Mouse (Mus musculus) stomach, embryonic 14.5 days (tissue): ENCODE measurements around the gene Angptl7. TPM values are rescaled to one million over a fixed set of nuclear protein-coding genes. Genes with fewer than 3 reads are reported as not detected.

Experiments
- ATAC-seq: fragments of 200-750 bp; cut with Nextera tagmentation; 2 replicates; pipeline ENCODE4 v1.8.0; 2017; ENCODE audit warnings: low read depth, moderate TSS enrichment; ENCODE audit not compliant: insufficient number of reproducible peaks, insufficient read depth, low FRiP score
- H3K27ac ChIP-seq: fragments of 300-500 bp; sonication (generic); 2 replicates; pipeline ENCODE4 v1.5.1; 2014; ENCODE audit warnings: mild to moderate bottlenecking, low read length, moderate library complexity, mixed read lengths
- H3K27me3 ChIP-seq: fragments of 300-500 bp; sonication (generic); 2 replicates; pipeline ENCODE4 v1.6.1; 2014; ENCODE audit warnings: low read length, control low read depth, mixed read lengths; ENCODE audit not compliant: control insufficient read depth, insufficient read depth
- H3K36me3 ChIP-seq: fragments of 300-500 bp; sonication (generic); 2 replicates; pipeline ENCODE4 v1.6.1; 2014; ENCODE audit warnings: mild to moderate bottlenecking, control low read depth, low read length, moderate library complexity, mixed read lengths; ENCODE audit not compliant: control insufficient read depth, insufficient read depth
- H3K4me1 ChIP-seq: fragments of 300-500 bp; sonication (generic); 2 replicates; pipeline ENCODE4 v1.6.1; 2014; ENCODE audit warnings: low read length, control low read depth, mixed read lengths; ENCODE audit not compliant: control insufficient read depth, insufficient read depth
- H3K4me2 ChIP-seq: fragments of 300-500 bp; sonication (generic); replicated peaks from 2 replicates; pipeline ENCODE4 v1.6.1; 2014; ENCODE audit warnings: low read depth, low read length, control low read depth
- H3K4me3 ChIP-seq: fragments of 300-500 bp; sonication (generic); 2 replicates; pipeline ENCODE4 v1.5.1; 2014; ENCODE audit warnings: low read depth, low read length, control low read depth
- H3K9ac ChIP-seq: fragments of 300-500 bp; sonication (generic); replicated peaks from 2 replicates; pipeline ENCODE4 v1.6.1; 2014; ENCODE audit warnings: low read depth, mild to moderate bottlenecking, control low read depth, low read length, moderate library complexity, mixed read lengths
- H3K9me3 ChIP-seq: fragments of 300-500 bp; sonication (generic); 2 replicates; pipeline ENCODE4 v1.6.1; 2016; ENCODE audit warnings: low read depth, low read length, control low read depth; ENCODE audit not compliant: control insufficient read depth
- WGBS: fragments of 180-500 bp; shearing (Covaris S2); extraction: QIAGEN DNeasy Blood & Tissue Kit; methylation state at CpG from one replicate; pipeline ENCODE4 v1.1.7; 2014; 5-methylcytosine and 5-hydroxymethylcytosine counted together
- polyA plus RNA-seq: library from polyadenylated mRNA; unstranded; fragments of >200 nt; fragmentation: Nextera tagmentation; extraction: Ambion mirVana; gene quantifications from 2 replicates; pipeline ENCODE4 v1.2.1, GENCODE M21; 2014

The Angptl7 gene
- polyA plus RNA-seq, 1 experiment from 2014 or later = 4.2 TPM

DNA sequence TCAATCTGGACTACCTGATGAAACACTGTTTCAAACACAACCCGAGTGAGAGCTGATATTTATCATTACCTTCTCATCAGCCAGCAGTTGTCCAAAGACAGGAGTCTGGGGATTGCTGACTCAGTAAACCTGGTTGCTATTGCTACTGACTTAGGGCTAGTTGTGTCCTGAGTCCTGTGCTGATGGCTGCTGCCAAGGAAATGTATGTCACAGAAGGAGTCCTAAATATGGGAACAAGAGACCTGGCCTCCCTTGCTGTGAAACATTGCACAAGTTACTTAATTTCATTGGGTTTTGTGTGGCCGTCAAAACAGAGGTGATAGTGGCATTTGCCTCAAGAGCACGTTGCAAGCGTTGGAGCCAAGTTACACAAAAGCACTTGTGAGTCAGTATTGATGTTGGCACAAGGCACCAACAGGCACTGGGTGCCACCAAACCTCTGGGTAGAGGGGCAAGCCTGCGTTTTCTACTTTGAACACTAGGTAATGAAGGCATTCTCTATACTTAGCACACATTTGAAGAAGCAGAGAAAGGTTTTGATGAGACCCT lies 44.7 kb downstream of the Angptl7 start:
- Histone ChIP-seq H3K36me3 (peaks cover 65% of the 10 kb centered on the region), H3K9ac (no peak overlapping the region), H3K4me1 (no peaks in the 10 kb centered on the region), H3K4me2 (no peak overlapping the region), H3K27me3 (no peaks in the 10 kb centered on the region), H3K9me3 (no peaks in the 10 kb centered on the region), H3K4me3 (no peak overlapping the region), H3K27ac (no peak overlapping the region)
- 93% methylated on average over 5 of the region's 5 CpGs for WGBS
- ATAC-seq = no peak

DNA sequence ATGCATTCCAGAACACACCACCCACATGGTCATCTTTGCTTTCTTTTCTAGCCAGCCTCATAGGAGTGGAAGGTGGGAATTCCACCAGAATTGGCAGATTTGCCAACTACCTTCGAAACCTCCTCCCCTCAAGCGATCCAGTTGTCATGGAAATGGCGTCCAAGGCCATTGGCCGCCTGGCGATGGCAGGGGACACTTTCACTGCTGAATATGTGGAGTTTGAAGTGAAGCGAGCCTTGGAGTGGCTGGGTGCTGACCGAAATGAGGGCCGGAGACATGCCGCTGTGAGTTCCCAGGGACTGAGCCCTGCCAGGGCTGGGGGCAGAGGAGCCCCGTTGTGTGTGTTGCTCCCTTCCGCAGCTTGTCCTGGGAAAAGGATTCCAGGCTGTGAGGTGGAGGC lies 46.6 kb downstream of the Angptl7 start:
- no peak overlapping the region for H3K4me2 ChIP-seq
- no peaks in the 10 kb centered on the region for H3K27me3 ChIP-seq
- H3K4me1 ChIP-seq = peaks cover 5% of the 10 kb centered on the region
- WGBS = 95% methylated on average over 11 of the region's 11 CpGs
- H3K9me3 ChIP-seq = no peaks in the 10 kb centered on the region
- no peak overlapping the region for H3K9ac ChIP-seq
- H3K36me3 ChIP-seq = peaks cover 55% of the 10 kb centered on the region
- H3K4me3 ChIP-seq = no peak overlapping the region
- H3K27ac ChIP-seq = no peak overlapping the region
- no peak for ATAC-seq

DNA sequence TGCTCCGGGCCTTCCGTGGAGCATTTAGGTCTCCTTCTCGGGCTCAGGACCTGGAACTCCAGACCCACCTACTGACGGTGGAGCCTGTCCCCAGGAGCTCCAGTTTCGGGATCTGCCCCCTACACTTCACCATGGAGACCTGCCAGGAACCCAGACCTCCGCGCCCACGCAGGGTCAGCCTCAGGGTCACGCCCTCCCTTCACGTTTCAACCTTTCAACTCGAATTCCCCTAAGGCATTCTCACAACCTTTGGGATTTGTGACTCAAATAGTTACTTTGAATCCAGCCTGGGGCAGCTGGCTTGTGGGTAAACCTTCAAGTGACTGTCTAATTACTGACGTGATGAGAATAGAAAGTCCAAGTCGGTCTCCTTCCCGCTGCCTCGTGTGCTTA lies 51.4 kb downstream of the Angptl7 start:
- H3K27ac ChIP-seq = no peak overlapping the region
- 2% methylated on average over 15 of the region's 15 CpGs for WGBS
- H3K27me3 ChIP-seq = no peaks in the 10 kb centered on the region
- peak overlapping the region; percentile 89 for H3K4me3 ChIP-seq
- no peak for ATAC-seq
- peak overlapping the region; percentile 76 for H3K4me2 ChIP-seq
- peaks cover 10% of the 10 kb centered on the region for H3K36me3 ChIP-seq
- H3K9ac ChIP-seq = peak overlapping the region; percentile 74
- H3K9me3 ChIP-seq = no peaks in the 10 kb centered on the region
- H3K4me1 ChIP-seq = peaks cover 8% of the 10 kb centered on the region

GRCm38 (mm10) chr4:148448179-148448852 lies 51.9 kb downstream of the Angptl7 start, which contains the start of gene Mtor:
Mtor (plus strand) TSS chr4:148448611.
- peak within 1 kb of the TSS; percentile 76 for H3K4me2 ChIP-seq
- peak within 1 kb of the TSS; percentile 74 for H3K9ac ChIP-seq
- no peak within 1 kb of the TSS for H3K27ac ChIP-seq
- H3K36me3 ChIP-seq = peaks cover 6% of the 10 kb centered on the region
- no peaks in the 10 kb centered on the region for H3K27me3 ChIP-seq
- WGBS = under 1% methylated on average over 56 of the region's 56 CpGs
- ATAC-seq = peak; percentile 94
- H3K4me3 ChIP-seq = peak within 1 kb of the TSS; percentile 89
- H3K4me1 ChIP-seq = peaks cover 13% of the 10 kb centered on the region
- H3K9me3 ChIP-seq = no peaks in the 10 kb centered on the region

Other genes starting within 250 kb of the Angptl7 start
- gene Disp3, start 212.5 kb downstream of the Angptl7 start, polyA plus RNA-seq = 0.12 and 0.24 TPM in 2 replicates
- gene Ubiad1, start 55.7 kb downstream of the Angptl7 start, polyA plus RNA-seq = 16.9 and 17.1 TPM in 2 replicates
- gene Mtor, start 51.8 kb downstream of the Angptl7 start, polyA plus RNA-seq = 22.8 and 24.4 TPM in 2 replicates
- 86.6 and 93.1 TPM in 2 replicates for gene Exosc10, start 58.0 kb upstream of the Angptl7 start, polyA plus RNA-seq
- gene Srm, start 91.0 kb upstream of the Angptl7 start, polyA plus RNA-seq = 197 and 201 TPM in 2 replicates
- gene Masp2, start 102.1 kb upstream of the Angptl7 start, polyA plus RNA-seq = 0.67 TPM in 1 of 2 replicates, not detected in the other
- 154 and 159 TPM in 2 replicates for gene Tardbp, start 126.6 kb upstream of the Angptl7 start, polyA plus RNA-seq
- gene Gm572, start 142.9 kb upstream of the Angptl7 start, polyA plus RNA-seq = not detected in 2 replicates